Mouse (Mus musculus) adrenal gland, adult 18-20 months (tissue): Measurements from ENCODE around the gene Ints5. TPM values are rescaled to one million over a fixed set of nuclear protein-coding genes. Genes with fewer than 3 reads are reported as not detected.
"Not testable (repeated sequence)": the region's sequence is repeated elsewhere in the genome, so short reads cannot be mapped to it uniquely, and the experiment has no call there.

Experiments used
- DNase-seq, 2 experiments: peaks; one replicate each; pipeline ENCODE4 v3.0.0; 2021 to 2022; ENCODE audit warnings: low spot score in 2 of 2
- long read RNA-seq, 2 experiments: library from polyadenylated mRNA; stranded (forward); transcript quantifications; one replicate each; pipeline ENCODE4 v2.0.0; 2021
- total RNA-seq, 2 experiments: library from RNA; stranded (reverse); gene quantifications; 1 replicate in 1 of 2; 2 replicates in 1 of 2; pipeline ENCODE4 v1.2.3; 2021

Gene Ints5
- total RNA-seq, result 10 to 100 TPM; 23.3 to 23.9 TPM
- long read RNA-seq, experiment 1, transcript Ints5-201 (2 exons, 3,274 nt), result major isoform, 18 of 31 reads
- long read RNA-seq, experiment 1, partial matches to known transcripts, result 13 of 31 reads
- long read RNA-seq, experiment 1, other reads (novel, unspliced or antisense), result 0 of 31 reads
- long read RNA-seq, experiment 2, transcript Ints5-201 (2 exons, 3,274 nt), result major isoform, 31 of 56 reads
- long read RNA-seq, experiment 2, partial matches to known transcripts, result 25 of 56 reads
- long read RNA-seq, experiment 2, other reads (novel, unspliced or antisense), result 0 of 56 reads

DNA sequence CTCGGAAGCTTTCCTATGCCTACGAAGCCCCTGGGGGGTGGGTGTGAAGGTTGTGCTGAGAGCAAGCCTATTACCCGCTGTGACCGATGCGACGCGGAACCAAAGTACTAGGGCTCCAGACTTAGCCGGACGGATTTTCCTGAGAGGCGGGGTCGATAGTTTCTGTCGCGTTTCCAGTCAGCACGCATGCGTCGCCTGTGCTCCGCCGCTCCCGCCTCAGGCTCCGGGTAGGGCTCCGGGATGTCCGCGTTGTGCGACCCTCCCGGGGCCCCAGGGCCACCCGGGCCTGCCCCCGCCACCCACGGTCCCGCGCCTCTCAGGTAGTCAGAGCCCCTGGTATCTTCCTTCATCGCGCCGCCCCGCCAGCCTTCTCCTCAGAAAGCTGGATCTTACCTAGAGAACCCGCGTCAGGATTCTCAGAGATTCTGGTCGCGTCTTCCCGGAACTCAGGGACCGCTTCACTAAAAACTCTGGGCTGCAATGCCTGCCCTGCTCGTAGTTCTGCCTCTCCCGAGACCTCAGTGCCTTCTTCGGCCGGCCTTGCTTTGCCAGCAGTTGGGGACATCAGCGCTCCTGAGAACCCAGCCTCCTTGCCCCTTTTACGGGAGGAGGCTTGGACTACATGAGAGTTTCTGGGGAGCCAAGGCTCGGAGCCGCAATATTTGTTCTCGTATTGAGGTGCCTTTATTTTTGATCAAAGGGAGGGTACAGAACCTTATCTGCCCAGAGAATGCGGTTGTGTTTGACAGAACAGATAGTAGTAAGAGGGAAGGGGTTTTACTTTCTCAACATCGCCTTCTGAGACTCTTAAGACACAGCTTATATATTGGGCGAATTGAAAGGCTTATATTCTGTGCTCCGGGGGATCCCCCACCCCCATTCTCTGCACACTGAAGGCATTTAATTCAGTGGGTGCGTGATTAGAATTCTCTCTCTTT lies at the start of gene Ints5:
Gene Ints5, plus strand, starts transcription at position 177 of the 938 bp plus-strand sequence.
- peak; percentile 82 to 83 for DNase-seq

DNA sequence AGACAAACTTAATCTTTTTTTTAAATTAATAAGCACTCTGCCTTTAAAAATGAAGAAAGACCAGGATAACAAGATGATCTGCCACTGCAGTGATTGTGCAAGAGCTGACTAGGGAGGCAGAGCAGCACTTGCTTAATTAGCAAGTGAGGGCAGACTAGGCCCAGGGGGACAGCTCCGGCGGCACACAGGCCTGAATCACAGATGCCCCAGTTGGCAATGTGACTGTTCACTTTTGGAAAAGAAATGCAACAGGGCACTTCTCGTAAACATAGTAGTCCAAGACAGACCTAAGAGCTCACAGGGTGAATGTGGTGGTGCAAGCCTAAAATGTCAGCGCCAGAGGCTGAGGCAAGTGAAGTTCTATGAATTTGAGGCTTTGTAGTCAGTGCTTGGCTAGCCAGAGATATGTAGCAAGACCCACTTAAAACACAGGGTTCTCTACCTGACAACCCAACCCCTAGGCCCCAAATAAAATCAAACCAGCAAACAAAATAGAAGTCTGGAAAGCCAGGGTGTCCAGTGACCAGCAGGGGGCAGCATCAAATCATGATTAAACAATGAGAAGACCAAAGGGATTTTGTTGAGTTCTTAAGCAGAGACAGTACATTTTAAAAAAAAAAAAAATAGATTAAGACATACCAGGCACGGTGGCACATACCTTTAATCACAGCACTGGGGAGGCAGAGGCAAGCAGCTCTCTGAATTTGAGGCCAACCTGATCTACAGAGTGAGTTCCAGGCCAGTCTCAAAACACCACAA lies 48.3 kb upstream of the Ints5 start:
- DNase-seq, result peak; percentile 70 to 81

DNA sequence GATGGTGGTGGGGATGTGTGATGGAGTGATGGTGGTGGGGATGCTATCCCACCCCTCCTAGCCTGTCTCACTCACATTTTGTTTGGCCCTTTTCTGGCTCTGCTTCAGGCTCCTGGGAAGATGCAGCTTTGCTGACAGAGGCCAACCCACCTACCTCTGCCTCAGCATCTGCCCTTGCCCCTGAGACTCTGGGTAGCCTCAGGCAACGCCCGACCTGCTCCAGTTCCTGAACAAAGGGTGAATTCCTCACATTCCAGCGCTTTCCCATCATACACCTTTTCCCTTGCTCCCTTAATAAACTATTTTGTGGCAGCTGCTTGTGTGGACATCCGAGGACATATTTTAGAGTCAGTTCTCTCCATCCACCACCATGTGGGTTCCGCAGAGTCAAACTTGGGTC lies 44.4 kb upstream of the Ints5 start:
- no peak for DNase-seq

DNA sequence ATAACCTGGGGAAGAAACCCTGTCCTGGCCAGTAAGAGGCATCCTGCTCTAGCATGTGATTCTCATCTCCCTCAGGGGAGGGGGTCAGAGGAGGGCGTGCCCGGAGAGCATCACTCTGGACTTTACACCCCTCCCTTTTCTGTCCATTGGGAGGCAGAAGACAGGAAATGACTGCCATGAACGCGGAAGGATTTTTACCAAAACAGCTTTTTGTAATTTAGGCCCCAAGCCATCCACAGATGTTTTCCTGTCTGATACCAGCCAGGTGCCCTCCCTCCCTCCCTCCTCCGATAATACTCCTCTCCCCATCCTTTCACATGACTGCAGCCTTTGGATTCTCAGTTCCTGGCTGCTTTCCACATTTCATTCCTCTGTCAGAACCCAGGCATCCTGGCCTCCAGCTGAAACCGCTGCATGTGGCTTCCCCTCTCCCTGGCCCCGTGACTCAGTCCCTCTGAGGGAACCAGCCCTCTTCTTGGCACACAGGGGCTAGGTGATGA lies 42.4 kb upstream of the Ints5 start, which contains the start of gene Lrrn4cl:
Gene Lrrn4cl, plus strand, starts transcription at position 367 of the 500 bp plus-strand sequence.
- peak in 1 of 2 experiments; percentile 30 for DNase-seq

DNA sequence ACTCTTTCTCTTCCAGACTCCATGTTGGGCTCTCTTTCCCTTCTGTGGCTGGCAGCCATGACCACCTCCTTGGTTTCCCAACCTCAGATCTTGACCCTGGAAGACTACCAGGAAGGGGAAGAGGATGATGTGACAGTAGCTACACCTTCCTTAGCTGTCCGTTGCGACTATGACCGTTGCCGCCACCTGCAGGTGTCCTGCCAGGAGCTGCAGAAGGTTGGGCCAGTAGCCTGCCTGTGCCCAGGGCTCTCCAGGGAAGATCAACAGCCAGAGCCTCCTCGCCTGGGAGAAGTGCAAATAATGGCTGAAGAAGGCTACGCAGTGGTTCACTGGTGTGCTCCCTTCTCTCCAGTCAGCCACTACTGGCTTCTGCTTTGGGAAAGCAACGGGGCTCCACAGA lies 41.2 kb upstream of the Ints5 start:
- DNase-seq, result no peak

DNA sequence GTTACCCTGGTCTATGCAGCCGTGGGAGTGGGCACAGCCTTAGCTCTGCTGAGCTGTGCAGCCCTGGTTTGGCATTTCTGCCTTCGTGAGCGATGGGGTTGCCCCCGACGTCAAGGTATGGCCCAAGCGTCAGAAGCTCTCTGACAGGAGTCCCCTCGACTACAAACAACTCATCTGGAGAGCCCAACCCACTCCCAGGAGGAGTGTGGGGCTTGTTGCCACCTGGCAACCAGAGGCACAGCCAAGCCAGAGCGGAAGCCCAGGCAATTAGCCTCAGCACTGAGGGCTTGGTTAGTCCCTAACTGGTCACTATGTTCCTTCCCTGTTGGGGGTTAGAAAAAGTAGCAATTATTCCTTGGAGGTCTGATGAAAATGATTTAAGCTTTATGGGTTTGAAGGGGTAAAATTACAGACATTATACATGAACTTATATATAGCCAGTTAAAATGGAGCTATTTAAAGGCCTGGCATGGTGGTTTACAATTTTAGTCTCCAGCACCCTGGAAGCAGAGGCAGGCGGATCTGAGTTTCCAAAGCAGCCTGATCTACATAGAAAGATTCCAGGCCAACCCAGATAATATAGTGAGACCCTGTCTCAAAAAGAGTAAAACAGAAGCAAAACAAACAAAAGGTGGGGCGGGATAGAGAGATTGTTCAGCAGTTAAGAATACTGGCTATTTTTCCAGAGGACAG lies 40.4 kb upstream of the Ints5 start:
- no peak for DNase-seq

DNA sequence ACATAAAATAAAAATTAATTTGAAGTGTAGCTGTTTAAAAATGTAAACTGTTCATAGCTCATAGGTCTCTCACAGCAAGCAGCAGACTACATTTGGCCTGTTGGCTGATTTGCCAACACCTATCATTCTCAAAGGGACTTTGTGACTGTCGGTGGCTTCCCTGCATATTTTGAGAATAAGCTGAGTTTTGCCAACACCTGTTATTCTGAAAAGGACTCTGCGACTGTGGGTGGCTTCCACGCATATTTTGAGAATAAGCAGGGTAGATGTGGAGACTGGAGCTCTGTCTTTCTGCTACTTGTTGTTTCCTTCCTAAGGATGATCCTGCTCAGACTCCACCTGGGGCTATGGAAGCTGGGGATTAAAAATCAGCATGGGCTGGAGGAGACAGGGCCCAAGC lies 39.7 kb upstream of the Ints5 start:
- no peak for DNase-seq

DNA sequence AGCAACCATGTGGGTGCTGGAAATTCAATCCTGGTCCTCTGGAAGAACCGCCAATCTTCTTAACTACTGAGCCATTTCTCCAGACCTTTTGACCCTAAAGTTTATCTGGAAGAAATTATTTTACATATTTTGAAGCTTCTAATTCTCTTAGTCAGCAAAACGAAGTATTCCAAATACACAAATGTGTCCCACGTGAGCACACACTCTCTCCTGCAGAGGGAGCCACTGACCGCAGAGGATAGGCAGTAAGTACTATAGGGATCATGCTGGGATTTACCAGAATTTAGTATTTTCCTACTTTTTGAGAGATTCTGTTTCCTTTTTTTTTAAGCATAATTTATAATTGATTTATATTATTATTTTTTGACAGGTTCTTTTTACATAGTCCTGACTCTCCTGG lies 35.1 kb upstream of the Ints5 start:
- no peak for DNase-seq

DNA sequence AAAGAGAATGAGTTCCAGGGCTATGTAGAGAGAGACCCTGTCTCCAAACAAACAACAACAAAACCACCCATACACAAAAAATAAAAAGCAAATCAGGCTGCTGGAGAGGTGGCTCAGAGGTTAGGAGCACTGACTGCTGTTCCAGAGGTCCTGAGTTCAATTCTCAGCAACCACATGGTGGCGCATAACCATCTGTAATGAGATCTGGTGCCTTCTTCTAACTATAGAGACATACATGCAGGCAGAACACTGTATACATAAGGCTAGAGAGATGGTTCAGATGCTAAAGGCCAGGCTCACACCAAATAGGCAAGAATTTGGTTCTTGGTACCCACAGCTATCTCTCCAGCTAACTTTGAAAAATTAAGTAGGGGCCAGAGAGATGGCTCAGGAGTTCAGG lies 33.8 kb upstream of the Ints5 start:
- no peak for DNase-seq

DNA sequence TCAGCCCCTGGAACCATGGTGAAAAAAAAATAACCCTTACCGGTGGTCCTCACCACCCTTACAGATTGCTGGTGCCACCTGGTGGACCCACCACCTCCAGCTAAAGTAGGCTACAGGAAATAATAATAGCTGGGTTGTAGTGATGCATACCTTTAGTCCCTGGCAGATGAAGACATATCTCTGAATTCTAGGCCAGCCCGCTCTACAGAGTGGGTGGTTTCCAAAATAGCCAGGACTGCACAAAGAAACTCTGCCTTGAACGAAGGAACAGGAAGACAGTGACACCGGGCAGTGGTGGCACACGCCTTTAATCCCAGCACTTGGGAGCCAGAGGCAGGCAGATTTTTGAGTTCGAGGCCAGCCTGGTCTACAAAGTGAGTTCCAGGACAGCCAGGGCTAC lies 28.5 kb upstream of the Ints5 start:
- no peak for DNase-seq

DNA sequence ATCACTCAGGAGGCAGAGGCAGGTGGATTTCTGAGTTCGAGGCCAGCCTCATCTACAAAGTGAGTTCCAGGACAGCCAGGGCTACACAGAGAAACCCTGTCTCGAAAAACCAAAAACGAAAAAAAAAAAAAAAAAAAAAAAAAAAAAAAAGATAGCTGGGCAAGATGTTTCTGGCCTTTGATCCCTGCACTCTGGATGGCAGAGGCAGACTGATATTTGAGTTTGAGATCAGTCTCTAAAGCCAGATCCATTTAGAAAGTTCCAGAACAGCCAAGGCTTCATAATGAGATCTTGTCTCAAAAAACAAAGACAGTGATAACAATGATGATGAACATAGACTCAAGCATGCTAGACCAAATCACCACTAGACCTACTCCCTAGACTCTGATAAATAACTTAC lies 22.4 kb upstream of the Ints5 start:
- not testable (repeated sequence) for DNase-seq

DNA sequence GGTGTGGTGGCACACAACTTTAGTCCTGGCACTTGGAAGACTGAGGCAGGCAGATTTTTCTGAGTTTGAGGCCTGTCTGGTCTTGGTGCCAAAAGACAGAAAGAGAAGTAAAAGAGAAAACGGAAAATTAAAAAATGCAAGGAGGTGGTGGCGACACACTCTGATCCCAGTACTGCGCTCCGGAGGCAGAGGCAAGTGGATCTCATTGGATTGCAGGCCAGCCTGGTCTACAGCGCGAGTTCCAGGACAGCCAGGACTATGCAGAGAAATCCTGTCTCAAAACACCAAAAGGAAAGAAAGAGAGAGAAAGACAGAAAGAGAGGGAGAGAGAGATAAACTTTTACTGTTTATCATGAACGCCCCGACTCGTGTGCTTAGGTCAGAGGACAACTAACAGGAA lies 22.0 kb upstream of the Ints5 start:
- no peak for DNase-seq

DNA sequence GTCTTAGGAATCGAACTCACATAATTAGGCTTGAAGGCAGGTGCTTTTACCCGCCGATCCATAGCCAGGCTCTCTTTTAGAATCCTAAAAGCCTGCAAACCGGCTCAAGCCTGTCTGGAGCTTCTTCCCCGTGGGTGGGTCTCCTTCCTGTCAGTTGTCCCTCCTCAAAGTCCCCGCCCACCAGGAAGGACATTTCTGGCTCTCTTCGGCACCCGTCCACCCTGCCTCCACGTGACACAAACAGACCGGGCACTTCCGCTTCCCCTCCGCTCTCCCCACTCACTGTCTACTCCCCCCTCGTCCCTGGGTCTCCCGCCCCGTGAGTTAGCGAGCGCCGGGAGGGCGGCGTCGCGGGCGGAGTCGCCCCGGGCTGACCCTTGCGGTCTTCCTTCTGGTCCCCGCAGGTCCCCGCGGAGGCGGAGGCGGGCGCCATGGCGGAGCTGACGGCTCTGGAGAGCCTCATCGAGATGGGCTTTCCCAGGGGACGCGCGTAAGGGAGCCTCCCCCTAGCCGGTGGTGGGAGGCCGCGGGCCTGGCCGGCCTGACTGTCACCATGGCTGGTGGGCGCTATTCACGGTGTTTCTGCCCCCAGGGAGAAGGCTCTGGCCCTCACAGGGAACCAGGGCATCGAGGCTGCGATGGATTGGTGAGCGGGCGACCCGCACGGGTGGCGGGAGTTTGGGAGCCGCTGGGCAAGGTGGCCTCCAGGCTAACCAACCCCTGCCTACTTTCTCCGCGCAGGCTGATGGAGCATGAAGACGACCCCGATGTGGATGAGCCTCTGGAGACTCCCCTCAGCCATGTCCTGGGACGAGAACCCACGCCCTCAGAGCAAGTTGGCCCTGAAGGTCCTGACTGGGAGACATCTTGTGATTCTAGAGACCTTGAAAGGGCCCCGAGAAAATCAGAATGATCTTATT lies 21.3 kb upstream of the Ints5 start, which contains the start of gene Ubxn1:
Gene Ubxn1, plus strand, starts transcription at position 230 of the 920 bp plus-strand sequence.
- peak; percentile 95 to 97 for DNase-seq

DNA sequence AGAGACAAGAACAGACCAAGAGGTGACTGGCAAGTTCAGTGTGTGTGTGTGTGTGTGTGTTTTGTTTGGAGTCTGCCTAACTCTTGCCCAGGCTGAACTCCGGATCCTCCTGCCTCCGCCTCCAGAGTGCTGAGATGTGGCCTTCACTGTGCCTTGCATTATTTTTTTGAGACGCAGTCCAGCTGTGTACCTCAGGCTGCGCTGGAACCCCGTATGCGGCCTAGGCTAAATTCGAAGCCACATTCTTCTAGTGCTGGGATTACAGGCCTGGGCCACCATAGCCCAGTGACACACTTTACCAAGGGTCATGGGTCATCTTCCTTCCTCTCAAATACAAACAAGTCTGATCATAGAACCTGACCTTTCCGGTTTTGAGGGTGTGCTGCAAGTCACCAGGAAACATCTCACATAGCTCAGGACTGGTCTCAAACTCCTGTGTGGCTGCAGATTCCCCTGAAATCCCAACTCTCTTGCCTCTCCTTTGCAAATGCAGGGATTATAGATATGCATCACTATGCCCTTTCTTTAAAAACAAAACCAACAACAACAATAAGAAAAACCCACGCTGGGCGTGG lies 20.5 kb upstream of the Ints5 start:
- DNase-seq, result no peak

DNA sequence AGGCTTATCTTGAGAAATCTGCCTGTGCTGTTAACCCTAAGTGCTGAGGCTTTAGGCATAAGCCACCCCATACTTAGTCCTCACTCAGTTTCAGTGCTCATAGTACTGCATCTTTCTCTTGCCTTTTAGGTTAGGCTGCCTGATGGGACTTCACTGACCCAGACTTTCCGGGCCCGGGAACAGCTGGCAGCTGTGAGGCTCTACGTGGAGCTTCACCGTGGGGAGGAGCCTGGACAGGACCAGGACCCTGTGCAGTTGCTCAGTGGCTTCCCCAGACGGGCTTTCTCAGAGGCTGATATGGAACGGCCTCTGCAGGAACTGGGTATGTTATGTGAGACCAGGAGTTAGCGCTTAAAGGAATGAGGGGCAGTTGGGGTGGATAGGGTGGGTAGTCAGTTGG lies 17.8 kb upstream of the Ints5 start:
- DNase-seq, result no peak

DNA sequence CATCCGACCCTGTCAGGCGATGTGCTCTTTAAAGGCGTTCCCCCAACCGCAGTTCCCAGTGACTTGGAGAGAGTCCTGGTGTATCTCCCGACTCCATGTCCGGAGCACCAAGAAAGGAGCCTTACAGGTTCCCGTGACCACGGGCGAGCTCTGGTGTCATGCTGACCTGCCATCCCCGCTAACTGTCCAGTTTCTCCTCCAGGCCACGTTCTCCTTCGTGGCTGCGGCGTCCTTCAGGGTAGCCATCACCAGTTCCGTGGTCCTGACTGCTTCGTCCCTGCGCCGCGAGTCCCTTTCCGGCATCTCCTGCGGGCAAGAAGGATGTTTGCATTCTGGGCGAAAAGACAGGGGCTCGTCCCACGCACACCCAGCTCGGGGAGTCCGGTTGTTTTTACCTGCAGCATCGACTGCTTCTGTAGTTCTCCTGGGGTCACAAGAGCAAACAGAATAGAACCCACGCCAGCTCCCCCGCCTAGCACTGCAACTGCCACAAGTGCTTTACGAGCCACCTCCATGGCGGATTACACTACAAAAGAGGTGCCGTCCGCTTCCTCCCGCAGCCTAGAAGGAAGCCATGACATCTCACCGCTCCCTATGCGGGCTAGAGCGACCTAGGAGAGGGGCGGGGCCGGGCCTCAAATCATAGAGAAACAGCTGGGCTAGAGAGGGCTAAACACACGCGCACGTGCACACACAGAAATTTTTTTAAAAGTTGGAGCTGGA lies 12.3 kb upstream of the Ints5 start, which contains the start of gene Uqcc3:
Gene Uqcc3, minus strand, starts transcription at position 613 of the 723 bp plus-strand sequence.
- peak; percentile 83 to 85 for DNase-seq

DNA sequence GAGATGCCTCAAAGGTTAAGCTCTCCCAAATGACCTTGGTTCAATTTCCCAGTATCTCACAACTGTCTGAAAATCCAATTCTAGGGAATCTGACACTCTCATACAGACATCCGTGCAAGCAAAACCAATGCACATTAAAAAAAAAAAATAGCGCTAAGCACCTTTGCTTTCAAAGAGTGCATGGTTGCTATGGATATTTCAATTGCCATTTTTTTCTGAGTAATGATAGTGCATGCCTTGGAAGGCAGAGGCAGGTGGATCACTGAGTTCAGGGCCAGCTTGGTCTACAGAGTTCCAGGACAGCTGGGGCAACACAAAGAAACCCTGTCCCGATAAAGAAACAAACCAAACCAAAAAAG lies 11.8 kb upstream of the Ints5 start:
- no peak for DNase-seq

DNA sequence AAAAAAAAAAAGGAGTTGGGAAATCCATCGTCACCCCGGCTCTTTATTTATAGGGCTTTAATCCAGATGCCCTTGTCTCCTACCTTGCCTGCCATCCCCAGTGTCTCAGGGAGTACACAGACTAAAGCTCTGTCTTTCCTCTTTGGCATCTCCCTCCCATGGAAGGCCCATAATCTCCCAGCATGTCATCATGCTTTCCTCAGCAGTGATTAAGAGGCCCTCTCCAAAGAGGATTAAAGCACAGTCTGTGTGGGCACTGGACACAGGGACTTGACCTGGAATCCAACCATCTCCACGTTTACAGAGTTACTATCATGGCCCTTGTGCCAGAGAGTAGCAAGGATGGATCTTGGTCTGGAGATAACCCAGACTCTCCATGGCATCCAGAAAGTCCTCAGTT lies 9.2 kb upstream of the Ints5 start, which contains the start of the genes Lbhd1 and Gm49403:
Gene Lbhd1, plus strand, starts transcription at position 117 of the 400 bp plus-strand sequence.
Gene Gm49403, plus strand, starts transcription at position 315 of the 400 bp plus-strand sequence.
- DNase-seq, result no peak
